Comparison of ENCODE assay signal across 8 mouse cellular contexts in the genomic region with DNA sequence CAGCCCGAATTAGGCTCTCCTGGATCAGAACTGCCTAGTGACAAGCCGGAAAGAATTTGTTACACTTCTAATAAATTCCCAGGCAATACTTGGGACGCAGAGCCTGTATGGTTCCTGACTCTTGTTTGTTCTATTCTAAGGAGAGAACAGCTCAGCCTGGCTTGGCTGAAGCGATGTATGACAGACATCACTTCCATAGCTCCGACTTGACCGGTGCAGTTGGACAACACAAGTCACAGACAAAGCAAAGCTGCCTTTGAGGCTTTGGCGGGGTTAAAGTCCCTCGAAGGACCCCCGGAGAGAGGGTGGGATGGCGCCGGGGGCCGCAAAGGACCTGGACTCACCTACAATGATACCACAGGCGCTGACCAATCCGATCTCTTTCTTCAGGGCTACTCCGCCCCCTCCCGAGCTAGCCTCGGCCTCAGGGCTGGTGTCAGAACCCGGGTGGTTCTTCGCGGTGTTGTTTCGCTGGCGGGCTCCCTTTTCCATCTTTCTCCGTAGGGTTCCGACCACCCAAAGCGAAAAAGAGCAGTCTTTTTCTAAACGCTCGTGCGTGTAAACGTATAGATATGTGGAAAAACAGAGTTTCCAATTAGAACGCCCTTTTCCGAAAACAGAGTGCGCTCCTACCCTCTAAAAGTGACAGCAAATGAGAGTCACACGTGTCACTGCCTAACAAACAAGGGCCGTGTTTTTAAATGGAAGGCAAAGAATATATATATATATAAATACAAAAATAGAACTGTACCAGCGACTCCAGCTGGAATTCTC. TPM values are rescaled to one million over a fixed set of nuclear protein-coding genes. Genes with fewer than 3 reads are reported as not detected.
DNase-seq lines count a peak whose midpoint lies in the region; ATAC-seq lines count a peak whose summit lies in the region.
"Had no signal": no experiment of that assay in that cellular context is flagged by ENCODE, and none has a peak within 500 bp of the region (broad histone marks: within the 10 kb centered on the region; RNA-seq: fewer than 3 reads in every experiment).

No protein-coding gene starts in this region.

- peak overlapping the region; percentile 85 for H3K4me2 ChIP-seq in hindbrain, embryonic 13.5 days

- peak overlapping the region; percentile 52 for H3K4me3 ChIP-seq in hindbrain, embryonic 13.5 days

- peak overlapping the region; percentile 66 for H3K27ac ChIP-seq in hindbrain, embryonic 13.5 days

- H3K36me3 ChIP-seq in hindbrain, embryonic 13.5 days: no peaks in the 10 kb centered on the region

- DNase-seq in adrenal gland, adult (ENCODE audit: inconsistent age in 2 of 2, low spot score in 1 of 2): peak; percentile 67 to 92
- DNase-seq in cerebellum, adult 9-10 months: peak; percentile 90
- DNase-seq in frontal cortex, postnatal 36 days (ENCODE audit: low spot score in 2 of 2): peak; percentile 73 to 76
- DNase-seq in layer of hippocampus, postnatal 36 days: peak; percentile 60 to 66
- DNase-seq in lung, postnatal 14 days: peak; percentile 24
- peak; percentile 72 for DNase-seq in retina, postnatal 1 day

- H3K27me3 ChIP-seq in hindbrain, embryonic 13.5 days: peaks cover 22% of the 10 kb centered on the region

- peaks cover 11% of the 10 kb centered on the region for H3K4me1 ChIP-seq in hindbrain, embryonic 13.5 days (replicated peaks)

- 2% methylated on average over 35 of the region's 35 CpGs for WGBS in hindbrain, embryonic 13.5 days

- no peaks in the 10 kb centered on the region for H3K9me3 ChIP-seq in hindbrain, embryonic 13.5 days

- peak overlapping the region; percentile 71 for H3K9ac ChIP-seq in hindbrain, embryonic 13.5 days

- ATAC-seq in hindbrain, embryonic 13.5 days (ENCODE audit: low FRiP score): peak; percentile 87

RNA-seq across cellular contexts. Expression of a gene that starts 0.7 kb away (rescaled TPM):
- 4.7 and 5.3 TPM in 2 replicates for polyA plus RNA-seq in hindbrain, embryonic 13.5 days (2015; fragmentation: Nextera tagmentation; extraction: Ambion mirVana)
- total RNA-seq in layer of hippocampus, postnatal 36 days (2021): 10 to 100 TPM; 49.1 to 50.1 TPM

RNA-seq across cellular contexts. Expression of a gene that starts 32.9 kb away (rescaled TPM):
- not detected in 2 replicates for polyA plus RNA-seq in hindbrain, embryonic 13.5 days (2015; fragmentation: Nextera tagmentation; extraction: Ambion mirVana)
- not detected for total RNA-seq in layer of hippocampus, postnatal 36 days (2021)
- total RNA-seq: layer of hippocampus, adult 18-20 months had no signal

Comparison
In these comparisons a context has a peak if more than half of its experiments do, and no peak if none do; other contexts are left out.
1. Peak in every context shown above with its lines: DNase-seq, ATAC-seq, H3K4me3 ChIP-seq and H3K27ac ChIP-seq.
2. DNase-seq: peak in every context shown above with its lines; median percentile 90 in cerebellum, adult 9-10 months; 80 in adrenal gland, adult; 74 in frontal cortex, postnatal 36 days; 72 in retina, postnatal 1 day; 63 in layer of hippocampus, postnatal 36 days; 24 in lung, postnatal 14 days.